Mouse (Mus musculus) heart, postnatal 0 days (tissue): ENCODE measurements around the gene 6330403K07Rik. TPM values are rescaled to one million over a fixed set of nuclear protein-coding genes. Genes with fewer than 3 reads are reported as not detected.

Experiments used
- ATAC-seq: fragments of 200-750 bp; cut with Nextera tagmentation; 2 replicates; pipeline ENCODE4 v1.8.0; 2017; ENCODE audit warnings: low read depth, moderate number of reproducible peaks, moderate library complexity; ENCODE audit not compliant: insufficient read depth
- DNase-seq: peaks from one replicate; pipeline ENCODE4 v3.0.0-alpha.2; 2016; ENCODE audit warnings: low spot score
- H3K27ac ChIP-seq: fragments of 300-500 bp; sonication (generic); 2 replicates; pipeline ENCODE4 v1.5.1; 2014; ENCODE audit warnings: low read depth, mild to moderate bottlenecking
- H3K27me3 ChIP-seq: fragments of 300-500 bp; sonication (generic); 2 replicates; pipeline ENCODE4 v1.6.1; 2014; ENCODE audit warnings: low read length, mixed read lengths; ENCODE audit not compliant: control insufficient read depth, insufficient read depth
- H3K36me3 ChIP-seq: fragments of 300-500 bp; sonication (generic); replicated peaks from 2 replicates; pipeline ENCODE4 v1.6.1; 2014; ENCODE audit warnings: low read length, mixed read lengths; ENCODE audit not compliant: control insufficient read depth, insufficient read depth
- H3K4me1 ChIP-seq: fragments of 300-500 bp; sonication (generic); 2 replicates; pipeline ENCODE4 v1.6.1; 2014; ENCODE audit warnings: antibody characterized with exemption; ENCODE audit not compliant: control insufficient read depth, insufficient read depth
- H3K4me2 ChIP-seq: fragments of 300-500 bp; sonication (generic); 2 replicates; pipeline ENCODE4 v1.6.1; 2014; ENCODE audit warnings: low read depth, mild to moderate bottlenecking, low read length, moderate library complexity
- H3K4me3 ChIP-seq: fragments of 300-500 bp; sonication (generic); 2 replicates; pipeline ENCODE4 v1.5.1; 2014; ENCODE audit warnings: low read depth, low read length
- H3K9ac ChIP-seq: fragments of 300-500 bp; sonication (generic); replicated peaks from 2 replicates; pipeline ENCODE4 v1.6.1; 2014; ENCODE audit warnings: low read depth, low read length, mixed read lengths
- H3K9me3 ChIP-seq: fragments of 300-500 bp; sonication (generic); replicated peaks from 2 replicates; pipeline ENCODE4 v1.6.1; 2016; ENCODE audit warnings: low read length; ENCODE audit not compliant: control insufficient read depth
- CTCF ChIP-seq: IDR thresholded peaks from 2 replicates; pipeline ENCODE4 v1.5.1; 2016; ENCODE audit warnings: antibody characterized with exemption, control low read depth, low read depth
- EP300 ChIP-seq: IDR thresholded peaks from 2 replicates; pipeline ENCODE4 v1.6.1; 2016; ENCODE audit warnings: antibody characterized with exemption, low read depth
- WGBS: fragments of 180-500 bp; shearing (Covaris S2); extraction: QIAGEN DNeasy Blood & Tissue Kit; methylation state at CpG from one replicate; pipeline ENCODE4 v1.1.7; 2014; 5-methylcytosine and 5-hydroxymethylcytosine counted together
- polyA plus RNA-seq: library from polyadenylated mRNA; unstranded; fragments of >200 nt; fragmentation: Nextera tagmentation; extraction: Ambion mirVana; gene quantifications from 2 replicates; pipeline ENCODE4 v1.2.1, GENCODE M21; 2015
- total RNA-seq: library from RNA; depleted of rRNA; stranded (reverse); fragments of >200 nt; gene quantifications from 2 replicates; pipeline ENCODE4 v1.2.3, GENCODE M21; 2014; ENCODE audit warnings: low replicate concordance; rRNA removed

6330403K07Rik gene
- total and polyA plus RNA-seq, 2 experiments from 2014 or later = 4.4 to 6.0 TPM

- Histone ChIP-seq H3K4me3 (peak within 1 kb of the TSS; percentile 98), H3K27ac (peak within 1 kb of the TSS; percentile 88), H3K36me3 (peaks cover 16% of the 10 kb centered on the region), H3K4me1 (peaks cover 14% of the 10 kb centered on the region), H3K9me3 (no peaks in the 10 kb centered on the region), H3K27me3 (no peaks in the 10 kb centered on the region), H3K9ac (peak within 1 kb of the TSS; percentile 71), H3K4me2 (peak within 1 kb of the TSS; percentile 98)
- ATAC-seq (peak; percentile 98), DNase-seq (peak; percentile 97)
- TF ChIP-seq CTCF (peak; percentile 31), EP300 (no peak)
- WGBS = under 1% methylated on average over 33 of the region's 35 CpGs
Observed at GRCm38 (mm10) chr11:71004316-71004773, 29.0 kb downstream of the 6330403K07Rik start, which contains the start of gene Dhx33. TSS of gene Dhx33 (minus strand) at chr11:71004437.

GRCm38 (mm10) chr11:71003611-71004315, 29.6 kb downstream of the 6330403K07Rik start:
- TF ChIP-seq EP300 (no peak), CTCF (no peak)
- no peaks in the 10 kb centered on the region for H3K27me3 ChIP-seq
- H3K4me1 ChIP-seq = peaks cover 14% of the 10 kb centered on the region
- ATAC-seq (peak; percentile 48), DNase-seq (peak; percentile 31)
- peak overlapping the region; percentile 71 for H3K9ac ChIP-seq
- under 1% methylated on average over 48 of the region's 49 CpGs for WGBS
- H3K4me2 ChIP-seq = peak overlapping the region; percentile 98
- H3K9me3 ChIP-seq = no peaks in the 10 kb centered on the region
- H3K27ac ChIP-seq = peak overlapping the region; percentile 88
- H3K4me3 ChIP-seq = peak overlapping the region; percentile 98
- H3K36me3 ChIP-seq = peaks cover 15% of the 10 kb centered on the region

- TF ChIP-seq EP300 = no peak
- TF ChIP-seq CTCF = no peak
Observed at GRCm38 (mm10) chr11:71001167-71001566, 32.1 kb downstream of the 6330403K07Rik start.

GRCm38 (mm10) chr11:70982557-70983228, 50.6 kb downstream of the 6330403K07Rik start, which contains the start of gene C1qbp:
TSS of gene C1qbp (minus strand) at chr11:70983026.
- peak within 1 kb of the TSS; percentile 84 for H3K27ac ChIP-seq
- H3K27me3 ChIP-seq = no peaks in the 10 kb centered on the region
- peak within 1 kb of the TSS; percentile 85 for H3K4me2 ChIP-seq
- TF ChIP-seq CTCF (peak; percentile 94), EP300 (peak; percentile 89)
- peaks cover 68% of the 10 kb centered on the region for H3K36me3 ChIP-seq
- under 1% methylated on average over 50 of the region's 64 CpGs for WGBS
- DNase-seq = peak; percentile 84
- H3K9me3 ChIP-seq = no peaks in the 10 kb centered on the region
- ATAC-seq = peak; percentile 96
- peaks cover 8% of the 10 kb centered on the region; the same call in 1 of the 2 replicates for H3K4me1 ChIP-seq
- H3K4me3 ChIP-seq = peak within 1 kb of the TSS; percentile 99
- H3K9ac ChIP-seq = peak within 1 kb of the TSS; percentile 89

More at GRCm38 (mm10) chr11:71001167-71001566, 32.1 kb downstream of the 6330403K07Rik start:
- H3K4me2 ChIP-seq = no peak overlapping the region
- no peak overlapping the region for H3K4me3 ChIP-seq
- H3K36me3 ChIP-seq = peaks cover 37% of the 10 kb centered on the region
- no peak overlapping the region for H3K9ac ChIP-seq
- H3K4me1 ChIP-seq = peaks cover 14% of the 10 kb centered on the region
- no peaks in the 10 kb centered on the region for H3K27me3 ChIP-seq
- ATAC-seq (no peak), DNase-seq (no peak)
- H3K9me3 ChIP-seq = no peaks in the 10 kb centered on the region
- no peak overlapping the region for H3K27ac ChIP-seq
- 87% methylated on average over 4 of the region's 4 CpGs for WGBS

GRCm38 (mm10) chr11:70982030-70982429, 51.3 kb downstream of the 6330403K07Rik start:
- TF ChIP-seq CTCF = no peak
- no peak for TF ChIP-seq EP300
- 5% methylated on average over 12 of the region's 12 CpGs for WGBS
- peak overlapping the region; percentile 89 for H3K9ac ChIP-seq

More at GRCm38 (mm10) chr11:70982030-70982429, 51.3 kb downstream of the 6330403K07Rik start:
- Histone ChIP-seq H3K27ac (no peak overlapping the region), H3K9me3 (no peaks in the 10 kb centered on the region), H3K4me1 (peaks cover 8% of the 10 kb centered on the region; the same call in 1 of the 2 replicates), H3K27me3 (no peaks in the 10 kb centered on the region), H3K4me3 (peak overlapping the region; percentile 99), H3K36me3 (peaks cover 69% of the 10 kb centered on the region), H3K4me2 (peak overlapping the region; percentile 85)
- DNase-seq (no peak), ATAC-seq (no peak)

Other genes with a start within 250 kb of the 6330403K07Rik start
- not detected in 2 replicates for gene Scimp, start 220.9 kb downstream of the 6330403K07Rik start, total RNA-seq
- 0.38 and 0.49 TPM in 2 replicates for gene Scimp, start 220.9 kb downstream of the 6330403K07Rik start, polyA plus RNA-seq
- 10.5 and 12.2 TPM in 2 replicates for gene Rabep1, start 188.7 kb downstream of the 6330403K07Rik start, total RNA-seq
- gene Rabep1, start 188.7 kb downstream of the 6330403K07Rik start, polyA plus RNA-seq = 29.8 and 32.2 TPM in 2 replicates
- 49.9 and 66.8 TPM in 2 replicates for gene Nup88, start 63.5 kb downstream of the 6330403K07Rik start, total RNA-seq
- gene Nup88, start 63.5 kb downstream of the 6330403K07Rik start, polyA plus RNA-seq = 81.5 and 88.4 TPM in 2 replicates
- gene Rpain, start 63.3 kb downstream of the 6330403K07Rik start, total RNA-seq = 12.7 and 25.3 TPM in 2 replicates
- gene Rpain, start 63.3 kb downstream of the 6330403K07Rik start, polyA plus RNA-seq = 45.9 and 53.2 TPM in 2 replicates
- gene C1qbp, start 50.5 kb downstream of the 6330403K07Rik start, total RNA-seq = 10.3 and 20.6 TPM in 2 replicates
- 308 and 311 TPM in 2 replicates for gene C1qbp, start 50.5 kb downstream of the 6330403K07Rik start, polyA plus RNA-seq
- gene Dhx33, start 29.1 kb downstream of the 6330403K07Rik start, total RNA-seq = 19.6 and 20.6 TPM in 2 replicates
- 5.8 and 6.3 TPM in 2 replicates for gene Dhx33, start 29.1 kb downstream of the 6330403K07Rik start, polyA plus RNA-seq
- gene Mis12, start 13.9 kb downstream of the 6330403K07Rik start, total RNA-seq = 3.1 and 5.5 TPM in 2 replicates
- gene Mis12, start 13.9 kb downstream of the 6330403K07Rik start, polyA plus RNA-seq = 11.2 and 11.4 TPM in 2 replicates
- gene Derl2, start 13.7 kb downstream of the 6330403K07Rik start, total RNA-seq = 30.0 and 37.3 TPM in 2 replicates
- gene Derl2, start 13.7 kb downstream of the 6330403K07Rik start, polyA plus RNA-seq = 32.3 and 36.5 TPM in 2 replicates
- gene Nlrp1a, start 111.2 kb upstream of the 6330403K07Rik start, total RNA-seq = not detected in 2 replicates
- gene Nlrp1a, start 111.2 kb upstream of the 6330403K07Rik start, polyA plus RNA-seq = 0.04 TPM in 2 replicates
- 0.19 TPM in 1 of 2 replicates, not detected in the other for gene Nlrp1b, start 197.2 kb upstream of the 6330403K07Rik start, total RNA-seq
- 0.04 TPM in 1 of 2 replicates, not detected in the other for gene Nlrp1b, start 197.2 kb upstream of the 6330403K07Rik start, polyA plus RNA-seq